9 mouse cellular contexts compared by ENCODE assay signal in the genomic region with DNA sequence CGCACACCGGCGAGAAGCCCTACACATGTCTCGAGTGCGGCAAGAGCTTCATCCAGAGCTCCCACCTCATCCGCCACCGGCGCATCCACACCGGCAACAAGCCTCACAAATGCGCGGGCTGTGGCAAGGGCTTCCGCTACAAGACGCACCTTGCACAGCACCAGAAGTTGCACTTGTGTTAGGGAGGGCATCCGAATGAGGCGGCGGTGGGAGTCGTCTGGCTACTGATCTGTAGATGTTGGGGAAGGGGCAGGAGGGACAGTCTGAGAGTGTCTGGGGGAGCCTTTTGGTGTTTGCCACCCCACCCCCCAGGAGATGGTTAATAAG. TPM values are rescaled to one million over a fixed set of nuclear protein-coding genes. Genes with fewer than 3 reads are reported as not detected.
DNase-seq lines count a peak whose midpoint lies in the region; ATAC-seq and TF ChIP-seq lines count a peak whose summit lies in the region.
"Had no signal": no experiment of that assay in that cellular context is flagged by ENCODE, and none has a peak within 500 bp of the region (broad histone marks: within the 10 kb centered on the region; RNA-seq: fewer than 3 reads in every experiment).

No protein-coding gene starts in this region.

- H3K36me3 ChIP-seq in heart, adult 2 months (ENCODE audit: control insufficient read depth, insufficient read depth, low read length): no peaks in the 10 kb centered on the region
- H3K36me3 ChIP-seq in CH12.LX (replicated peaks in 1 of 2; ENCODE audit: control insufficient read depth in 1 of 2, insufficient read depth in 1 of 2, low read length in 1 of 2): no peaks in the 10 kb centered on the region
- H3K36me3 ChIP-seq in forebrain, postnatal 0 days (ENCODE audit: insufficient read depth): 0 out of 2 replicates have a peak, but pooled peaks cover 7% of the 10 kb centered on the region
- H3K36me3 ChIP-seq in liver, embryonic 13.5 days: no peaks in the 10 kb centered on the region

- intact Hi-C loops in heart, adult 2 months (cut with DNase I): loop anchor here (5.0 kb wide), 1 partner anchor 66 kb away; no protein-coding TSS in a partner anchor
- intact Hi-C loops in heart, postnatal 14 days (cut with DNase I): loop anchor here (2.0 to 5.0 kb wide), 2 partner anchors 46 to 66 kb away; partner anchors contain the start of gene Zfp697

- TF ChIP-seq RAD21 in CH12.LX (IDR thresholded peaks at IDR 0.05; ENCODE audit: low read depth, low read length): no peak

- TF ChIP-seq EP300 in heart, adult 2 months (IDR thresholded peaks at IDR 0.05; ENCODE audit: insufficient read depth, low read depth, low read length): no peak
- TF ChIP-seq EP300 in CH12.LX (IDR thresholded peaks at IDR 0.05; ENCODE audit: low read length): no peak

- dilution Hi-C loops in CH12.LX (cut with MboI; ENCODE audit: extremely low pct_ligation_motif_present, extremely low pct_unique_long_range_greater_than_20kb, low sequenced_read_pairs): no loop called here

- 48% methylated on average over 17 of the region's 17 CpGs for WGBS in heart, adult 2 months
- 9% methylated on average over 17 of the region's 17 CpGs for WGBS in forebrain, postnatal 0 days
- WGBS in liver, embryonic 13.5 days (ENCODE audit: insufficient replicate concordance): 1% methylated on average over 17 of the region's 17 CpGs

- H3K4me3 ChIP-seq in heart, adult 2 months: peak overlapping the region; percentile 51
- peak overlapping the region in 2 of 3 experiments; percentile 47 to 58 for H3K4me3 ChIP-seq in CH12.LX (replicated peaks in 1 of 3; ENCODE audit: low read depth in 2 of 3, low read length in 2 of 3, poor library complexity in 1 of 3)
- peak overlapping the region; percentile 55 for H3K4me3 ChIP-seq in forebrain, postnatal 0 days (ENCODE audit: low read depth, low read length)
- H3K4me3 ChIP-seq in liver, embryonic 13.5 days (replicated peaks): peak overlapping the region; percentile 62

- no peak for TF ChIP-seq POLR2A in heart, adult 2 months (IDR thresholded peaks at IDR 0.05; ENCODE audit: insufficient read depth, low read depth, low read length)
- no peak for TF ChIP-seq POLR2A in CH12.LX (IDR thresholded peaks at IDR 0.05; ENCODE audit: low read depth, low read length)

- in situ Hi-C loops in CH12.LX (cut with MboI; ENCODE audit: low pct_ligation_motif_present, low pct_unique_long_range_greater_than_20kb, low sequenced_read_pairs): no loop called here

- no peaks in the 10 kb centered on the region for H3K27me3 ChIP-seq in heart, adult 2 months (ENCODE audit: control insufficient read depth, insufficient read depth, low read length)
- peaks cover 19% of the 10 kb centered on the region for H3K27me3 ChIP-seq in CH12.LX (replicated peaks)
- peaks cover 10% of the 10 kb centered on the region for H3K27me3 ChIP-seq in forebrain, postnatal 0 days (ENCODE audit: insufficient read depth, low read length)
- H3K27me3 ChIP-seq in liver, embryonic 13.5 days: peaks cover 50% of the 10 kb centered on the region

- TF ChIP-seq CTCF in heart, adult 2 months (IDR thresholded peaks at IDR 0.05): no peak
- TF ChIP-seq CTCF in CH12.LX (conservative IDR thresholded peaks at IDR 0.05 in 1 of 2, IDR thresholded peaks at IDR 0.05 in 1 of 2; ENCODE audit: low read depth in 2 of 2, low read length in 2 of 2): no peak
- TF ChIP-seq CTCF in forebrain, postnatal 0 days (IDR thresholded peaks at IDR 0.05; ENCODE audit: low read depth): no peak

- H3K9ac ChIP-seq in heart, adult 2 months (ENCODE audit: low read depth, low read length): no peak overlapping the region
- no peak overlapping the region for H3K9ac ChIP-seq in CH12.LX (ENCODE audit: insufficient read depth, low read depth)
- peak overlapping the region; percentile 56 for H3K9ac ChIP-seq in forebrain, postnatal 0 days
- peak overlapping the region; percentile 61 for H3K9ac ChIP-seq in liver, embryonic 13.5 days

- H3K79me2 ChIP-seq in heart, adult 2 months (replicated peaks; ENCODE audit: control insufficient read depth, insufficient read depth, low read length): no peaks in the 10 kb centered on the region
- no peaks in the 10 kb centered on the region for H3K79me2 ChIP-seq in CH12.LX (replicated peaks; ENCODE audit: control insufficient read depth, extremely low read depth, insufficient read depth, poor library complexity, severe bottlenecking)

- H3K4me2 ChIP-seq in CH12.LX (ENCODE audit: insufficient read depth, low read depth, poor library complexity, severe bottlenecking): peak overlapping the region; percentile 85
- H3K4me2 ChIP-seq in forebrain, postnatal 0 days (ENCODE audit: low read depth): peak overlapping the region; percentile 89
- peak overlapping the region; percentile 78 for H3K4me2 ChIP-seq in liver, embryonic 13.5 days

- H3K9me3 ChIP-seq in CH12.LX (replicated peaks; ENCODE audit: low read length): no peaks in the 10 kb centered on the region
- H3K9me3 ChIP-seq in forebrain, postnatal 0 days (ENCODE audit: low read length): no peaks in the 10 kb centered on the region
- no peaks in the 10 kb centered on the region for H3K9me3 ChIP-seq in liver, embryonic 13.5 days (replicated peaks)

- H3K27ac ChIP-seq in heart, adult 2 months: no peak overlapping the region
- H3K27ac ChIP-seq in CH12.LX (ENCODE audit: insufficient read depth, low read depth): no peak overlapping the region
- no peak overlapping the region for H3K27ac ChIP-seq in forebrain, postnatal 0 days (ENCODE audit: low read depth, low read length)
- H3K27ac ChIP-seq in liver, embryonic 13.5 days: no peak overlapping the region

- DNase-seq in heart, adult 2 months: no peak
- DNase-seq in heart, postnatal 14 days: no peak
- DNase-seq in CH12.LX (ENCODE audit: extremely low read depth): no peak
- no peak for DNase-seq in forebrain, postnatal 0 days
- no peak for DNase-seq in liver, embryonic 13.5 days
- peak; percentile 56 for DNase-seq in thymus, postnatal 14 days
- DNase-seq in gastrocnemius, adult 8-10 months (ENCODE audit: low spot score in 2 of 2): no peak
- DNase-seq in left cerebral cortex, adult 8-10 months (ENCODE audit: low spot score in 2 of 2): no peak

- ATAC-seq in forebrain, postnatal 0 days: no peak; the same call in 1 of the 2 replicates
- ATAC-seq in liver, embryonic 13.5 days (ENCODE audit: low read depth): no peak

- H3K4me1 ChIP-seq in heart, adult 2 months (ENCODE audit: control insufficient read depth, insufficient read depth, low read length): peaks cover 1% of the 10 kb centered on the region; the same call in 1 of the 2 replicates
- peaks cover 15 to 45% of the 10 kb centered on the region in 2 experiments for H3K4me1 ChIP-seq in CH12.LX (ENCODE audit: control insufficient read depth in 1 of 2, insufficient read depth in 2 of 2)
- peaks cover 7% of the 10 kb centered on the region; the same call in 1 of the 2 replicates for H3K4me1 ChIP-seq in forebrain, postnatal 0 days (ENCODE audit: insufficient read depth)
- H3K4me1 ChIP-seq in liver, embryonic 13.5 days (replicated peaks): peaks cover 30% of the 10 kb centered on the region

TF ChIP-seq in CH12.LX, 34 proteins besides CTCF, POLR2A, EP300 and RAD21:
- no peak for TF ChIP-seq SIN3A (IDR thresholded peaks at IDR 0.05; ENCODE audit: low read length)
- no peak for TF ChIP-seq RCOR1 (conservative IDR thresholded peaks at IDR 0.05; ENCODE audit: low read depth, low read length)
- no peak for TF ChIP-seq NELFE (IDR thresholded peaks at IDR 0.05; ENCODE audit: low read depth, low read length)
- TF ChIP-seq TBP (conservative IDR thresholded peaks at IDR 0.05; ENCODE audit: low read depth, low read length): no peak
TF ChIP-seq in CH12.LX: peak in this region for 0.

RNA-seq across cellular contexts. Expression of gene Gm4450, which starts 28.5 kb away (rescaled TPM):
- total RNA-seq in heart, adult 2 months (2021): not detected
- polyA plus RNA-seq in heart, adult 2 months (2012; rRNA removed): not detected in 2 replicates
- total RNA-seq in heart, postnatal 14 days (2021): not detected
- total RNA-seq in CH12.LX (2012; rRNA removed) (not detected in 2 replicates), CH12.LX (2014; rRNA removed) (not detected in 2 replicates)
- polyA plus RNA-seq in CH12.LX (2012; ENCODE audit: insufficient read length, low read depth): not detected in 2 replicates
- not detected in 2 replicates for total RNA-seq in forebrain, postnatal 0 days (2014; rRNA removed)
- polyA plus RNA-seq in forebrain, postnatal 0 days (2015; fragmentation: Nextera tagmentation; extraction: Ambion mirVana): not detected in 2 replicates
- polyA plus RNA-seq in liver, embryonic 13.5 days (2015; fragmentation: Nextera tagmentation; extraction: Ambion mirVana): not detected in 2 replicates
- not detected for total RNA-seq in gastrocnemius, adult 8-10 months (2022)
- total RNA-seq in left cerebral cortex, adult 8-10 months (2022): not detected
- polyA plus RNA-seq: large intestine, adult 2 months had no signal

RNA-seq across cellular contexts. Expression of gene Zfp697, which starts 46.2 kb away (rescaled TPM):
- 1 to 10 TPM; 5.9 to 8.1 TPM for total RNA-seq in heart, adult 2 months (2021)
- 6.3 and 9.0 TPM in 2 replicates for polyA plus RNA-seq in heart, adult 2 months (2012; rRNA removed)
- total RNA-seq in heart, postnatal 14 days (2021): 1 to 10 TPM; 6.1 to 7.3 TPM
- total RNA-seq in CH12.LX (2012; rRNA removed) (0.04 TPM in 1 of 2 replicates, not detected in the other), CH12.LX (2014; rRNA removed) (not detected in 2 replicates)
- not detected in 2 replicates for polyA plus RNA-seq in CH12.LX (2012; ENCODE audit: insufficient read length, low read depth)
- 34.2 and 38.6 TPM in 2 replicates for total RNA-seq in forebrain, postnatal 0 days (2014; rRNA removed)
- polyA plus RNA-seq in forebrain, postnatal 0 days (2015; fragmentation: Nextera tagmentation; extraction: Ambion mirVana): 17.4 and 17.7 TPM in 2 replicates
- polyA plus RNA-seq in liver, embryonic 13.5 days (2015; fragmentation: Nextera tagmentation; extraction: Ambion mirVana): 2.0 and 2.8 TPM in 2 replicates
- total RNA-seq in gastrocnemius, adult 8-10 months (2022): 1 to 10 TPM in 2 of 4 experiments, under 1 TPM in 2; 0.31 to 2.3 (median 0.82) TPM
- total RNA-seq in left cerebral cortex, adult 8-10 months (2022): 10 to 100 TPM; 26.9 to 30.8 (median 27.6) TPM

Comparison
In these comparisons a context has a peak if more than half of its experiments do, and no peak if none do; other contexts are left out.
1. H3K9ac ChIP-seq: peak in forebrain, postnatal 0 days (single experiment) and liver, embryonic 13.5 days (single experiment); none in heart, adult 2 months (single experiment) and CH12.LX (single experiment).
2. Peak in every context shown above with its lines, with median percentiles within 50 percentile points of each other: H3K4me3 ChIP-seq and H3K4me2 ChIP-seq.